Mouse (Mus musculus) cerebellum, adult 2 months (tissue): Measurements from ENCODE around the gene Gng7.

Experiments
- CTCF ChIP-seq: fragments of 200-500 bp; IDR thresholded peaks from 2 replicates; pipeline ENCODE4 v1.5.1; 2011; ENCODE audit warnings: low read depth, mild to moderate bottlenecking, control low read depth, low read length, moderate library complexity, borderline replicate concordance; ENCODE audit not compliant: insufficient read depth
- POLR2A ChIP-seq: fragments of 200-500 bp; IDR thresholded peaks from 2 replicates; pipeline ENCODE4 v1.6.1; 2011; ENCODE audit warnings: low read length, control low read depth, borderline replicate concordance; ENCODE audit not compliant: insufficient read depth

- TF ChIP-seq CTCF: no peak
- TF ChIP-seq POLR2A: no peak
Observed at GRCm38 (mm10) chr10:80954415-80954814, 60.3 kb downstream of the Gng7 start.
